Mouse (Mus musculus): Measurements from ENCODE around the gene Mrpl19. TPM values are rescaled to one million over a fixed set of nuclear protein-coding genes. Genes with fewer than 3 reads are reported as not detected.

Mrpl19 gene
- 3.3 and 5.1 TPM in 2 replicates for polyA plus RNA-seq (2012; rRNA removed; ENCODE audit: low replicate concordance)

DNA sequence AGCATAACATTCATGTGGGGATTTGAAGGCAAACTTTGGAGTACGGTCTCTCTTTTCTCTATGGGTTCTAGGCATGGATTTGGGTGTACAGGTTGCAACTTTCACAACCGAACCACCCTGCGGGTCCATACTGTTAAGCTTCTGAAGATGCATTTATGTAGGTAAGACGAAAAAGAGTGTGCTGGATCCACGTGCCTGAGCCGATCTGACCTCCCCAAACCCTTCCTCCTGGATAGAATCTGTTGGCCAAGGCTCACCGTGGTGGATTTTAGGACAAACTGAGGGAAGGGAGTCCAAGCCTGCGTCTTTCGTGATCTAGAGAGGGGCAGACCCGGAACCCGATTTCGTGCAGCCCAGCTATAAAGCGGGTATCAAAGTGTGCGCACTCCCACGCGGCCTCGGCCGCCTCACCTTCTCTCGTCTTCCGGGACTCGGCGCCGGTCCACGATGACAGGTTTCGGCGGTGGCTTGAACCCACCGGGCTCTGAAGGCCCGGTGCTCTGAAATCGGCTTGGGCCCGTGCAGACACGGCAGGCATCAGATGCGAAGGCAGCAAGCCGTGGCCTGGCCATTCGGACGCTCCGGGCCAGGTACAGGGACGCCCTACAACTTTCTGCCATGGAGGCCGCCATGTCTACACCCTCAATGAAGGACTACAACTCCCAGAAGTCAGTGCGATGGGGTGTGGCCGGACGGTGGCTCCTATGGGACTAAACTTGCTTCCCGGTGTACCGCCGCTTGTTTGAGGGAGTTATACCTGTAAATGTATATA, at the start of gene Mrpl19:
Gene Mrpl19, minus strand, starts transcription at position 663 of the 772 bp plus-strand sequence.

DNA sequence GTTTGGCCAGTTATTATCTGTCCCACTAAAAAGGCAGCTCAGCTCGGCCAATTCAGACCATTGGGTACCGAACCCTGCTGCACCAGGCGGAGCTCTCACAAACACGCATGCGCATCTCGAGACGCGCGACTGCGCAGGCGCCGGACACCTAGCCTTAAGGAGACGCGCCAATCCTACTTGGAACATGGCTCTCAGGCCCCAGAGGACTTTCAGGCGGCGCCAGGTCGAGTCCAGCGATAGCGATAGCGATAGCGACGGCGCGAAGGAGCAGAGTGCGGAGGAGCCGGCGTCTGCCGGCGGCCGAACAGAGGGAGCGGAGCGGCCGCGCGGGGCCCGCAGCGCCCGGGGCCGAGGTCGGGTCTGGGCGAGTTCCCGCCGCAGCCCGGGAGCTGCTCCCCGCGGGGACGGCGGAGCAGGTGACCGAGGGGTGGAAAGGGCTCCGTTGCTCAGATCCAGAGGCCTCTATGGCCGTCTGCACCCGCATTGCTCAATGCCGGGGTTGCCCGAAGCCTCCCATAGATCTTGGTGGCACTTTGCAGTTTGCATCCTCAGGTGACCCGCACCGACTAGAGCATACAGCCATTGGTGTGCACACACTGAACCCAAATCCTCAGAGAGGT, 42.1 kb downstream of the Mrpl19 start, which contains the start of gene Gcfc2:
Gene Gcfc2, plus strand, starts transcription at position 147 of the 620 bp plus-strand sequence.

Other genes with a start within 250 kb of the Mrpl19 start
- 2.5 and 5.5 TPM in 2 replicates for gene Gcfc2, start 42.3 kb downstream of the Mrpl19 start, polyA plus RNA-seq (2012; rRNA removed; ENCODE audit: low replicate concordance)
- gene Eva1a, start 75.1 kb upstream of the Mrpl19 start, polyA plus RNA-seq (2012; rRNA removed; ENCODE audit: low replicate concordance) = 2.2 and 7.3 TPM in 2 replicates